Mouse (Mus musculus) limb, embryonic 14.5 days (tissue): ENCODE measurements around the gene Klhdc9. TPM values are rescaled to one million over a fixed set of nuclear protein-coding genes. Genes with fewer than 3 reads are reported as not detected.

Source experiments
- ATAC-seq: fragments of 200-750 bp; cut with Nextera tagmentation; 2 replicates; pipeline ENCODE4 v1.8.0; 2017; ENCODE audit warnings: low read depth, moderate number of reproducible peaks, moderate TSS enrichment; ENCODE audit not compliant: low FRiP score
- DNase-seq: peaks from one replicate; pipeline ENCODE4 v3.0.0-alpha.2; 2015; ENCODE audit warnings: low spot score
- H3K27ac ChIP-seq: fragments of 300-500 bp; sonication (generic); replicated peaks from 2 replicates; pipeline ENCODE4 v1.5.1; 2014; ENCODE audit warnings: low read depth, mild to moderate bottlenecking, low read length, moderate library complexity, mixed read lengths
- H3K27me3 ChIP-seq: fragments of 300-500 bp; sonication (generic); 2 replicates; pipeline ENCODE4 v1.6.1; 2014; ENCODE audit warnings: low read length, mixed read lengths; ENCODE audit not compliant: control insufficient read depth, insufficient read depth
- H3K36me3 ChIP-seq: fragments of 300-500 bp; sonication (generic); 2 replicates; pipeline ENCODE4 v1.6.1; 2014; ENCODE audit warnings: mild to moderate bottlenecking, low read length, moderate library complexity, mixed read lengths; ENCODE audit not compliant: control insufficient read depth, insufficient read depth
- H3K4me1 ChIP-seq: fragments of 300-500 bp; sonication (generic); 2 replicates; pipeline ENCODE4 v1.6.1; 2014; ENCODE audit warnings: antibody characterized with exemption, low read length, mixed read lengths; ENCODE audit not compliant: control insufficient read depth, insufficient read depth
- H3K4me2 ChIP-seq: fragments of 300-500 bp; sonication (generic); replicated peaks from 2 replicates; pipeline ENCODE4 v1.6.1; 2014; ENCODE audit warnings: low read depth, mild to moderate bottlenecking, low read length, moderate library complexity; ENCODE audit not compliant: severe bottlenecking
- H3K4me3 ChIP-seq: fragments of 300-500 bp; sonication (generic); replicated peaks from 2 replicates; pipeline ENCODE4 v1.5.1; 2014; ENCODE audit warnings: low read length
- H3K9ac ChIP-seq: fragments of 300-500 bp; sonication (generic); 2 replicates; pipeline ENCODE4 v1.6.1; 2014; ENCODE audit warnings: mild to moderate bottlenecking, low read depth, low read length, moderate library complexity; ENCODE audit not compliant: severe bottlenecking
- H3K9me3 ChIP-seq: fragments of 300-500 bp; sonication (generic); 2 replicates; pipeline ENCODE4 v1.6.1; 2016; ENCODE audit warnings: low read length; ENCODE audit not compliant: control insufficient read depth
- POLR2A ChIP-seq: fragments of 200-500 bp; IDR thresholded peaks from 2 replicates; pipeline ENCODE4 v1.8.0; 2012; ENCODE audit warnings: inconsistent platforms, mild to moderate bottlenecking, moderate library complexity, borderline replicate concordance; ENCODE audit not compliant: insufficient read depth, insufficient read length; ENCODE audit errors: extremely low read depth
- WGBS: fragments of 180-500 bp; shearing (Covaris S2); extraction: QIAGEN DNeasy Blood & Tissue Kit; methylation state at CpG from one replicate; pipeline ENCODE4 v1.1.7; 2014; 5-methylcytosine and 5-hydroxymethylcytosine counted together
- polyA plus RNA-seq, 2 experiments: library from polyadenylated mRNA; depleted of rRNA in 1 of 2; stranded (reverse) in 1 of 2; unstranded in 1 of 2; fragments of >200 nt; fragmentation: Nextera tagmentation in 1 of 2; extraction: Ambion mirVana in 1 of 2; gene quantifications; 2 replicates each; pipeline versions ENCODE4 v1.2.1 to v1.2.3; 2012 to 2014

Klhdc9 gene
- polyA plus RNA-seq, 2 experiments: 1.1 TPM

- Histone ChIP-seq H3K4me3 (no peak overlapping the region), H3K4me1 (peaks cover 13% of the 10 kb centered on the region; the same call in 1 of the 2 replicates), H3K9ac (no peak overlapping the region), H3K36me3 (peaks cover 26% of the 10 kb centered on the region), H3K27me3 (no peaks in the 10 kb centered on the region), H3K27ac (no peak overlapping the region), H3K9me3 (no peaks in the 10 kb centered on the region), H3K4me2 (no peak overlapping the region)
- TF ChIP-seq POLR2A: no peak
- peak; percentile 42 for DNase-seq
- no peak for ATAC-seq
- WGBS: 78% methylated on average over 4 of the region's 4 CpGs
These were observed 2.2 kb downstream of the Klhdc9 start for GRCm38 (mm10) chr1:171358421-171358820.

GRCm38 (mm10) chr1:171356814-171357213 lies 3.8 kb downstream of the Klhdc9 start:
- Histone ChIP-seq H3K4me2 (no peak overlapping the region), H3K9ac (no peak overlapping the region), H3K36me3 (peaks cover 26% of the 10 kb centered on the region), H3K27me3 (no peaks in the 10 kb centered on the region), H3K27ac (no peak overlapping the region), H3K4me1 (peaks cover 12% of the 10 kb centered on the region; the same call in 1 of the 2 replicates), H3K9me3 (no peaks in the 10 kb centered on the region), H3K4me3 (no peak overlapping the region)
- TF ChIP-seq POLR2A: no peak
- WGBS: 86% methylated on average over 2 of the region's 2 CpGs
- no peak for DNase-seq
- no peak for ATAC-seq

GRCm38 (mm10) chr1:171355812-171356340 lies 4.7 kb downstream of the Klhdc9 start:
- ATAC-seq (no peak), DNase-seq (no peak)
- Histone ChIP-seq H3K4me3 (no peak overlapping the region), H3K27ac (no peak overlapping the region), H3K27me3 (no peaks in the 10 kb centered on the region), H3K4me2 (no peak overlapping the region), H3K4me1 (peaks cover 6% of the 10 kb centered on the region; the same call in 1 of the 2 replicates), H3K36me3 (peaks cover 26% of the 10 kb centered on the region), H3K9me3 (no peaks in the 10 kb centered on the region), H3K9ac (no peak overlapping the region)
- 85% methylated on average over 5 of the region's 5 CpGs for WGBS
- no peak for TF ChIP-seq POLR2A

GRCm38 (mm10) chr1:171349210-171349609 lies 11.4 kb downstream of the Klhdc9 start:
- no peak for ATAC-seq
- WGBS: 89% methylated on average over 2 of the region's 2 CpGs

GRCm38 (mm10) chr1:171348665-171349064 lies 11.9 kb downstream of the Klhdc9 start:
- TF ChIP-seq POLR2A: no peak
- no peak overlapping the region for H3K27ac ChIP-seq
- ATAC-seq: no peak

More at GRCm38 (mm10) chr1:171349210-171349609, 11.4 kb downstream of the Klhdc9 start:
- Histone ChIP-seq H3K4me2 (no peak overlapping the region), H3K27me3 (no peaks in the 10 kb centered on the region), H3K4me1 (0 out of 2 replicates have a peak, but pooled peaks cover 8% of the 10 kb centered on the region), H3K36me3 (no peaks in the 10 kb centered on the region), H3K27ac (no peak overlapping the region), H3K4me3 (no peak overlapping the region), H3K9me3 (no peaks in the 10 kb centered on the region), H3K9ac (no peak overlapping the region)
- TF ChIP-seq POLR2A: no peak
- no peak for DNase-seq

More at GRCm38 (mm10) chr1:171348665-171349064, 11.9 kb downstream of the Klhdc9 start:
- no peaks in the 10 kb centered on the region for H3K27me3 ChIP-seq
- 80% methylated on average over 3 of the region's 3 CpGs for WGBS
- H3K4me1 ChIP-seq: 0 out of 2 replicates have a peak, but pooled peaks cover 8% of the 10 kb centered on the region
- 0 out of 2 replicates have a peak, but pooled peaks cover 2% of the 10 kb centered on the region for H3K36me3 ChIP-seq
- no peak overlapping the region for H3K4me3 ChIP-seq
- H3K4me2 ChIP-seq: no peak overlapping the region
- no peaks in the 10 kb centered on the region for H3K9me3 ChIP-seq
- H3K9ac ChIP-seq: no peak overlapping the region
- DNase-seq: no peak
